Mouse (Mus musculus): ENCODE measurements around the gene Nop56.

- TF ChIP-seq POLR2A (IDR thresholded peaks at IDR 0.05; ENCODE audit: extremely low read depth, insufficient read depth, low read length) = no peak
- TF ChIP-seq CTCF (IDR thresholded peaks at IDR 0.05; ENCODE audit: extremely low read depth, insufficient read depth, low read length) = no peak
These were observed 22.0 kb downstream of the Nop56 start for GRCm38 (mm10) chr2:130296134-130296745.

Measured in cortical plate, adult 2 months (tissue).